Mouse (Mus musculus): ENCODE data around the gene Olfr1423.

- TF ChIP-seq POLR2A (IDR thresholded peaks at IDR 0.05; ENCODE audit: borderline replicate concordance, extremely low read depth, insufficient read depth, insufficient read length, poor library complexity, severe bottlenecking) = no peak
- TF ChIP-seq CTCF (IDR thresholded peaks at IDR 0.05; ENCODE audit: borderline replicate concordance, extremely low read depth, insufficient read depth, insufficient read length) = no peak
Observed at GRCm38 (mm10) chr19:12041217-12041616, at the start of gene Olfr1423.
